ENCODE assay signal across 8 mouse cellular contexts in genomic region chr9:35424671-35425070, GRCm38 (mm10). TPM values are rescaled to one million over a fixed set of nuclear protein-coding genes. Genes with fewer than 3 reads are reported as not detected.
A peak's percentile ranks its signal among the peaks of the same experiment; 100 is the strongest.
DNase-seq lines count a peak whose midpoint lies in the region; ATAC-seq and TF ChIP-seq lines count a peak whose summit lies in the region.

No protein-coding gene starts in this region.

- ATAC-seq in kidney, postnatal 0 days (replicated peaks; ENCODE audit: low FRiP score, low read depth): no peak
- no peak for ATAC-seq in heart, embryonic 14.5 days (ENCODE audit: insufficient number of reproducible peaks, insufficient read depth, low FRiP score, low read depth)
- peak; percentile 45 for ATAC-seq in limb, embryonic 11.5 days (ENCODE audit: insufficient number of reproducible peaks, low FRiP score, low TSS enrichment, low read depth)

- H3K4me1 ChIP-seq in kidney, postnatal 0 days (replicated peaks; ENCODE audit: insufficient read depth, low read length): peaks cover 4% of the 10 kb centered on the region; the same call in 1 of the 2 replicates
- peaks cover 4 to 32% of the 10 kb centered on the region in 2 experiments for H3K4me1 ChIP-seq in heart, embryonic 14.5 days (ENCODE audit: control insufficient read depth in 2 of 2, insufficient read depth in 2 of 2, low read length in 2 of 2)
- peaks cover 32% of the 10 kb centered on the region for H3K4me1 ChIP-seq in limb, embryonic 11.5 days (ENCODE audit: control insufficient read depth, insufficient read depth, low read length)

- H3K27me3 ChIP-seq in kidney, postnatal 0 days (ENCODE audit: insufficient read depth, low read length): no peaks in the 10 kb centered on the region
- no peaks in the 10 kb centered on the region for H3K27me3 ChIP-seq in heart, embryonic 14.5 days (ENCODE audit: control insufficient read depth, insufficient read depth, low read length)
- no peaks in the 10 kb centered on the region for H3K27me3 ChIP-seq in limb, embryonic 11.5 days (ENCODE audit: control insufficient read depth, insufficient read depth, low read length)

- H3K4me2 ChIP-seq in kidney, postnatal 0 days (ENCODE audit: low read length): peak overlapping the region; percentile 39
- peak overlapping the region; percentile 59 for H3K4me2 ChIP-seq in heart, embryonic 14.5 days (ENCODE audit: low read length)
- H3K4me2 ChIP-seq in limb, embryonic 11.5 days (ENCODE audit: low read depth, severe bottlenecking): peak overlapping the region; percentile 47

- H3K27ac ChIP-seq in kidney, postnatal 0 days: no peak overlapping the region
- peak overlapping the region; percentile 19 to 27; a peak in 3 of 4 replicates for H3K27ac ChIP-seq in heart, embryonic 14.5 days (replicated peaks in 1 of 2; ENCODE audit: control insufficient read depth in 1 of 2, insufficient read depth in 1 of 2, low read depth in 2 of 2, low read length in 2 of 2)
- peak overlapping the region; percentile 32 for H3K27ac ChIP-seq in limb, embryonic 11.5 days (replicated peaks; ENCODE audit: low read depth, low read length)

- no peak overlapping the region for H3K4me3 ChIP-seq in kidney, postnatal 0 days (replicated peaks; ENCODE audit: low read depth, low read length)
- peak overlapping the region; percentile 21 to 28 for H3K4me3 ChIP-seq in heart, embryonic 14.5 days (ENCODE audit: control insufficient read depth in 1 of 2, insufficient read depth in 1 of 2, low read depth in 1 of 2, low read length in 2 of 2)
- H3K4me3 ChIP-seq in limb, embryonic 11.5 days (ENCODE audit: low read depth, low read length): peak overlapping the region; percentile 15

- 22% methylated on average over 8 of the region's 8 CpGs for WGBS in kidney, postnatal 0 days
- 15% methylated on average over 8 of the region's 8 CpGs for WGBS in heart, embryonic 14.5 days
- WGBS in limb, embryonic 11.5 days: 10% methylated on average over 8 of the region's 8 CpGs

- peak; percentile 69 for DNase-seq in kidney, postnatal 0 days (ENCODE audit: low spot score)
- DNase-seq in kidney, adult 8-10 months: no peak
- DNase-seq in embryo, embryonic 11 days: peak; percentile 78
- peak; percentile 69 for DNase-seq in limb, embryonic 11.5 days (ENCODE audit: low spot score)
- peak; percentile 27 for DNase-seq in right cerebral cortex, postnatal 14 days
- DNase-seq in spleen, postnatal 10 days (ENCODE audit: low spot score in 2 of 2): no peak
- DNase-seq in testis, postnatal 14 days (ENCODE audit: low spot score): no peak

- TF ChIP-seq CTCF in kidney, postnatal 0 days (IDR thresholded peaks at IDR 0.05; ENCODE audit: low read depth): peak; percentile 41

- no peaks in the 10 kb centered on the region for H3K9me3 ChIP-seq in kidney, postnatal 0 days (replicated peaks; ENCODE audit: low read length)
- no peaks in the 10 kb centered on the region for H3K9me3 ChIP-seq in heart, embryonic 14.5 days (ENCODE audit: control insufficient read depth, low read length)
- H3K9me3 ChIP-seq in limb, embryonic 11.5 days (ENCODE audit: control insufficient read depth, low read length): no peaks in the 10 kb centered on the region

- H3K36me3 ChIP-seq in kidney, postnatal 0 days (ENCODE audit: insufficient read depth, low read length): no peaks in the 10 kb centered on the region
- no peaks in the 10 kb centered on the region for H3K36me3 ChIP-seq in heart, embryonic 14.5 days (ENCODE audit: control insufficient read depth, insufficient read depth, low read length)
- H3K36me3 ChIP-seq in limb, embryonic 11.5 days (ENCODE audit: control insufficient read depth, insufficient read depth, low read length): no peaks in the 10 kb centered on the region

- no peak overlapping the region for H3K9ac ChIP-seq in kidney, postnatal 0 days (ENCODE audit: low read depth, low read length)
- peak overlapping the region; percentile 65 for H3K9ac ChIP-seq in heart, embryonic 14.5 days (ENCODE audit: low read length)
- no peak overlapping the region for H3K9ac ChIP-seq in limb, embryonic 11.5 days (ENCODE audit: low read length)

RNA-seq across cellular contexts. Expression of gene Cdon, which starts 3.7 kb away (rescaled TPM):
- polyA plus RNA-seq in kidney, postnatal 0 days (2015; fragmentation: Nextera tagmentation; extraction: Ambion mirVana): 1.9 and 2.2 TPM in 2 replicates
- polyA plus RNA-seq in heart, embryonic 14.5 days (2014; fragmentation: Nextera tagmentation; extraction: Ambion mirVana): 6.2 and 8.1 TPM in 2 replicates
- polyA plus RNA-seq in limb, embryonic 11.5 days (2014; fragmentation: Nextera tagmentation; extraction: Ambion mirVana): 10.9 and 11.8 TPM in 2 replicates

Comparison
In these comparisons a context has a peak if more than half of its experiments do, and no peak if none do; other contexts are left out.
1. DNase-seq: peak in kidney, postnatal 0 days (single experiment), embryo, embryonic 11 days (single experiment), limb, embryonic 11.5 days (single experiment) and right cerebral cortex, postnatal 14 days (single experiment); none in kidney, adult 8-10 months (0 of 2), spleen, postnatal 10 days (0 of 2) and testis, postnatal 14 days (single experiment).
2. Peak in every context shown above with its lines, with median percentiles within 50 percentile points of each other: H3K4me2 ChIP-seq.